In the genomic region with DNA sequence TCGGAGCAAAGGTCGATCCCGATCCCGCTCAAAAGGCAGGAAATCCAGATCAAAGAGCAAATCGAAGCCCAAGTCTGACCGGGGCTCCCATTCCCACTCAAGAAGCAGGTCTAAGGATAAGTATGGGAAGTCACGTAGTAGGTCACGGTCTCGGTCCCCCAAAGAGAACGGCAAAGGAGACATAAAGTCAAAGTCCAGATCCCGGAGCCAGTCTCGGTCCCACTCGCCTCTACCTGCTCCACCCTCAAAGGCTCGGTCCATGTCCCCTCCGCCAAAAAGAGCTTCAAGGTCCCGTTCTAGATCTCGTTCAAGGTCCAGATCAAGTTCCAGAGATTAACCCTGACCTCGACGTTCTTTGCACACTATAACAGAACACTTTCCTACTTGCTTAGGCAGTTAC, we compare ENCODE assay signal across 27 mouse cellular contexts. TPM values are rescaled to one million over a fixed set of nuclear protein-coding genes. Genes with fewer than 3 reads are reported as not detected.
DNase-seq lines count a peak whose midpoint lies in the region; TF ChIP-seq lines count a peak whose summit lies in the region.
"Had no signal": no experiment of that assay in that cellular context is flagged by ENCODE, and none has a peak within 500 bp of the region (broad histone marks: within the 10 kb centered on the region; RNA-seq: fewer than 3 reads in every experiment).

No protein-coding gene starts in this region.

- DNase-seq in kidney, adult 2 months: peak; percentile 52
- no peak for DNase-seq in kidney, postnatal 10 days
- DNase-seq in kidney, postnatal 25 days: peak; percentile 12 to 52
- no peak for DNase-seq in kidney, postnatal 4 days
- DNase-seq in naive thymus-derived CD4-positive, alpha-beta T cell, adult 2 months (ENCODE audit: low read depth): peak; percentile 22
- no peak for DNase-seq in testis, postnatal 10 days (ENCODE audit: low spot score)
- DNase-seq: adrenal gland, adult 8-10 months; adrenal gland, postnatal 25 days; B cell, adult 2 months; cerebellum, adult 11-12 months; cerebellum, adult 8-10 months; cerebellum, postnatal 10 days; cerebellum, postnatal 36 days; embryo, embryonic 11 days; gastrocnemius, postnatal 25 days; heart, adult 18-20 months; heart, postnatal 14 days; heart, postnatal 4 days had no signal

- no peak overlapping the region for H3K4me3 ChIP-seq in kidney, adult 2 months (ENCODE audit: insufficient read depth, low read depth, low read length)
- H3K4me3 ChIP-seq in E14TG2a.4 (replicated peaks; ENCODE audit: low read length): peak overlapping the region; percentile 35; the same call in 1 of the 2 replicates
- H3K4me3 ChIP-seq: embryonic facial prominence, embryonic 10.5 days; embryonic facial prominence, embryonic 13.5 days; erythroblast, embryonic 14.5 days; forebrain, embryonic 12.5 days; forebrain, embryonic 15.5 days; heart, embryonic 13.5 days had no signal

- no peak for TF ChIP-seq CTCF in kidney, adult 2 months (conservative IDR thresholded peaks at IDR 0.05; ENCODE audit: insufficient read depth, insufficient read length, low read depth, low read length)
- TF ChIP-seq CTCF in E14TG2a.4 (conservative IDR thresholded peaks at IDR 0.05; ENCODE audit: low read length): no peak

- H3K9me3 ChIP-seq in E14TG2a.4 (ENCODE audit: low read length): no peaks in the 10 kb centered on the region
- H3K9me3 ChIP-seq: embryonic facial prominence, embryonic 10.5 days; embryonic facial prominence, embryonic 13.5 days; forebrain, embryonic 12.5 days; forebrain, embryonic 15.5 days; heart, embryonic 13.5 days had no signal

- no peaks in the 10 kb centered on the region for H3K27me3 ChIP-seq in kidney, adult 2 months (replicated peaks; ENCODE audit: control insufficient read depth, insufficient read depth, low read length)
- H3K27me3 ChIP-seq in E14TG2a.4 (ENCODE audit: insufficient read depth, low read length): no peaks in the 10 kb centered on the region
- H3K27me3 ChIP-seq: forebrain, embryonic 15.5 days; heart, embryonic 13.5 days had no signal

- H3K36me3 ChIP-seq in kidney, adult 2 months (ENCODE audit: control insufficient read depth, insufficient read depth, low read length): peaks cover 24% of the 10 kb centered on the region
- peaks cover 70% of the 10 kb centered on the region for H3K36me3 ChIP-seq in E14TG2a.4 (ENCODE audit: insufficient read depth, low read length)

- 60% methylated on average over 19 of the region's 19 CpGs for WGBS in kidney, adult 2 months

- TF ChIP-seq POLR2A in kidney, adult 2 months (IDR thresholded peaks at IDR 0.05; ENCODE audit: low read depth, low read length): no peak

- no peak overlapping the region for H3K27ac ChIP-seq in kidney, adult 2 months (ENCODE audit: insufficient read depth, low read depth, low read length)
- H3K27ac ChIP-seq: embryonic facial prominence, embryonic 10.5 days; embryonic facial prominence, embryonic 13.5 days; forebrain, embryonic 12.5 days; forebrain, embryonic 15.5 days; heart, embryonic 13.5 days; hindbrain, embryonic 14.5 days had no signal

- peaks cover 6% of the 10 kb centered on the region for H3K4me1 ChIP-seq in kidney, adult 2 months (ENCODE audit: control insufficient read depth, insufficient read depth, low read length)
- H3K4me1 ChIP-seq in E14TG2a.4 (replicated peaks; ENCODE audit: low read depth, low read length): peaks cover 52% of the 10 kb centered on the region

RNA-seq across cellular contexts. Expression of gene Srsf6, which starts 3.1 kb away (rescaled TPM):
- 58.7 and 64.6 TPM in 2 replicates for polyA plus RNA-seq in kidney, adult 2 months (2012; rRNA removed)

RNA-seq across cellular contexts. Expression of gene L3mbtl1, which starts 8.9 kb away (rescaled TPM):
- 0.27 and 0.34 TPM in 2 replicates for polyA plus RNA-seq in kidney, adult 2 months (2012; rRNA removed)
- polyA plus RNA-seq: erythroblast, embryonic 14.5 days had no signal

RNA-seq across cellular contexts. Expression of gene Sgk2, which starts 52.7 kb away (rescaled TPM):
- 98.5 and 101 TPM in 2 replicates for polyA plus RNA-seq in kidney, adult 2 months (2012; rRNA removed)
- polyA plus RNA-seq: embryonic facial prominence, embryonic 10.5 days; erythroblast, embryonic 14.5 days; forebrain, embryonic 12.5 days; forebrain, embryonic 15.5 days; heart, embryonic 13.5 days; hindbrain, embryonic 11.5 days had no signal

Comparison
In these comparisons a context has a peak if more than half of its experiments do, and no peak if none do; other contexts are left out.
1. DNase-seq: peak in kidney, adult 2 months (single experiment), kidney, postnatal 25 days (2 of 2) and naive thymus-derived CD4-positive, alpha-beta T cell, adult 2 months (single experiment); none in kidney, postnatal 10 days (single experiment), kidney, postnatal 4 days (0 of 2) and testis, postnatal 10 days (single experiment).